Mouse (Mus musculus): Measurements from ENCODE around the gene Gm5148.

The Gm5148 gene

GRCm38 (mm10) chr3:37737407-37737806 is 13.1 kb upstream of the Gm5148 start:
- no peak for DNase-seq (ENCODE audit: low spot score)

GRCm38 (mm10) chr3:37735166-37735565 is 10.9 kb upstream of the Gm5148 start:
- DNase-seq (ENCODE audit: low spot score) = no peak

- no peak for DNase-seq (ENCODE audit: low spot score)
Observed at GRCm38 (mm10) chr3:37729142-37729541, 4.9 kb upstream of the Gm5148 start.

- DNase-seq (ENCODE audit: low spot score) = no peak
Observed at GRCm38 (mm10) chr3:37728112-37729100, 4.1 kb upstream of the Gm5148 start.

- DNase-seq (ENCODE audit: low spot score) = no peak
Observed at GRCm38 (mm10) chr3:37727392-37727791, 3.1 kb upstream of the Gm5148 start.

- no peak for DNase-seq (ENCODE audit: low spot score)
Observed at GRCm38 (mm10) chr3:37726501-37727140, 2.3 kb upstream of the Gm5148 start.

- DNase-seq (ENCODE audit: low spot score) = no peak
Observed at GRCm38 (mm10) chr3:37724946-37725735, 851 bp upstream of the Gm5148 start.

GRCm38 (mm10) chr3:37723662-37724170 is 574 bp downstream of the Gm5148 start:
- DNase-seq (ENCODE audit: low spot score) = no peak

- DNase-seq (ENCODE audit: low spot score) = no peak
Observed at GRCm38 (mm10) chr3:37723061-37723521, 1.2 kb downstream of the Gm5148 start.

- DNase-seq (ENCODE audit: low spot score) = no peak
Observed at GRCm38 (mm10) chr3:37722487-37723060, 1.7 kb downstream of the Gm5148 start.

- no peak for DNase-seq (ENCODE audit: low spot score)
Observed at GRCm38 (mm10) chr3:37716992-37717391, 7.3 kb downstream of the Gm5148 start.

- no peak for DNase-seq (ENCODE audit: low spot score)
Observed at GRCm38 (mm10) chr3:37715734-37716133, 8.6 kb downstream of the Gm5148 start.

- DNase-seq (ENCODE audit: low spot score) = peak; percentile 67
Observed at GRCm38 (mm10) chr3:37712501-37712900, 11.8 kb downstream of the Gm5148 start.

- DNase-seq (ENCODE audit: low spot score) = no peak
Observed at GRCm38 (mm10) chr3:37711639-37712038, 12.7 kb downstream of the Gm5148 start.

- no peak for DNase-seq (ENCODE audit: low spot score)
Observed at GRCm38 (mm10) chr3:37707801-37708200, 16.5 kb downstream of the Gm5148 start.

GRCm38 (mm10) chr3:37706439-37706838 is 17.9 kb downstream of the Gm5148 start:
- no peak for DNase-seq (ENCODE audit: low spot score)

- no peak for DNase-seq (ENCODE audit: low spot score)
Observed at GRCm38 (mm10) chr3:37705436-37705835, 18.9 kb downstream of the Gm5148 start.

- DNase-seq (ENCODE audit: low spot score) = no peak
Observed at GRCm38 (mm10) chr3:37704701-37705279, 19.5 kb downstream of the Gm5148 start.

GRCm38 (mm10) chr3:37703066-37703465 is 21.2 kb downstream of the Gm5148 start:
- DNase-seq (ENCODE audit: low spot score) = no peak

GRCm38 (mm10) chr3:37693552-37693951 is 30.7 kb downstream of the Gm5148 start:
- DNase-seq (ENCODE audit: low spot score) = no peak

GRCm38 (mm10) chr3:37692945-37693344 is 31.3 kb downstream of the Gm5148 start:
- DNase-seq (ENCODE audit: low spot score) = no peak
